Mouse (Mus musculus): ENCODE results near the gene Crtc1.

GRCm38 (mm10) chr8:70380069-70380468, 59.3 kb downstream of the Crtc1 start:
- TF ChIP-seq CTCF (IDR thresholded peaks at IDR 0.05; ENCODE audit: low read depth): no peak
- no peak for TF ChIP-seq EP300 (IDR thresholded peaks at IDR 0.05; ENCODE audit: low read depth)

Measured in liver, embryonic 14.5 days (tissue).